Mouse (Mus musculus): Measurements from ENCODE around the gene Oasl1. TPM values are rescaled to one million over a fixed set of nuclear protein-coding genes. Genes with fewer than 3 reads are reported as not detected.
"Not testable (repeated sequence)": the region's sequence is repeated elsewhere in the genome, so short reads cannot be mapped to it uniquely, and the experiment has no call there.

Gene Oasl1
- total RNA-seq (2014; rRNA removed) (5.8 and 6.6 TPM in 2 replicates), polyA plus RNA-seq (2012; rRNA removed) (15.4 and 16.8 TPM in 2 replicates)

DNA sequence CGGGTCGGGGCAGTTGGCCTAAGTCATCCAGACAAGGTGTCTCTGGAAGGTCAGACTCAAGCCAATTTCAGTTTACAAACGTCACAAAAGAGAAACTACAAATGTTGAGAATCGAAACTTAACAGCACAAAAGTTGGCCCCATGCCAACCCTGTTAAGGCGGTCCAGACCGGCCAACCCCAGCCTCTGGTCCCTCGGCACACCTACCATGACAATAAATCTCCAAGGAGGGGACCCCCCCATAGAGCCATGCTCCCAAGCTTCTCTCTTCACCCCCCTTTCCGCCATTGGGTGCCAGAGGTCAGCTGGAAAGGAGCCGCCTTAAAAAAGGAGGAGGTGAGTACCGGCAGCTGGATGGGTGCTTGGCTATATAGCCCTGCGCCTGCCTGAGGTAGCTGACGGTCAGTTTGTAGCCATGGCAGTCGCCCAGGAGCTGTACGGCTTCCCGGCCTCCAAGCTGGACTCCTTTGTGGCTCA lies at the start of gene Oasl1:
Gene Oasl1 (plus strand): TSS at position 243 of the 476 bp plus-strand sequence.
- WGBS = under 1% methylated on average over 15 of the region's 15 CpGs

GRCm38 (mm10) chr5:114875858-114876257 lies 47.2 kb upstream of the Oasl1 start:
- Histone ChIP-seq H3K36me3 (ENCODE audit: control insufficient read depth, insufficient read depth, low read length) (no peaks in the 10 kb centered on the region), H3K4me3 (ENCODE audit: insufficient read depth, low read depth, low read length) (no peak overlapping the region), H3K4me1 (ENCODE audit: control insufficient read depth, insufficient read depth, low read length) (no peaks in the 10 kb centered on the region), H3K27me3 (ENCODE audit: control insufficient read depth, insufficient read depth, low read length) (no peaks in the 10 kb centered on the region), H3K79me2 (ENCODE audit: control insufficient read depth, insufficient read depth, low read length) (no peaks in the 10 kb centered on the region), H3K9ac (ENCODE audit: low read depth, low read length) (no peak overlapping the region), H3K27ac (replicated peaks; ENCODE audit: insufficient read depth, low read depth, low read length) (no peak overlapping the region)
- peak; percentile 23 for DNase-seq (ENCODE audit: extremely low read depth, low read depth, low spot score)
- WGBS = 26% methylated on average over 6 of the region's 6 CpGs
- TF ChIP-seq POLR2A (IDR thresholded peaks at IDR 0.05; ENCODE audit: extremely low read depth, insufficient read depth, low read length) (no peak), CTCF (IDR thresholded peaks at IDR 0.05; ENCODE audit: low read depth, low read length) (peak; percentile 70)

More for the DNA sequence above, at the start of gene Oasl1:
- 0 out of 2 replicates have a peak, but pooled peaks cover 2% of the 10 kb centered on the region for H3K79me2 ChIP-seq (ENCODE audit: control insufficient read depth, insufficient read depth, low read length)
- peak; percentile 44; the same call in 1 of the 2 replicates for TF ChIP-seq POLR2A (IDR thresholded peaks at IDR 0.05; ENCODE audit: extremely low read depth, insufficient read depth, low read length)
- no peak for TF ChIP-seq CTCF (IDR thresholded peaks at IDR 0.05; ENCODE audit: low read depth, low read length)
- H3K9ac ChIP-seq (ENCODE audit: low read depth, low read length) = peak within 1 kb of the TSS; percentile 67
- DNase-seq (ENCODE audit: extremely low read depth, low read depth, low spot score) = peak; percentile 75
- no peaks in the 10 kb centered on the region for H3K36me3 ChIP-seq (ENCODE audit: control insufficient read depth, insufficient read depth, low read length)
- H3K27me3 ChIP-seq (ENCODE audit: control insufficient read depth, insufficient read depth, low read length) = no peaks in the 10 kb centered on the region
- H3K27ac ChIP-seq (replicated peaks; ENCODE audit: insufficient read depth, low read depth, low read length) = peak within 1 kb of the TSS; percentile 76
- H3K4me1 ChIP-seq (ENCODE audit: control insufficient read depth, insufficient read depth, low read length) = peaks cover 16% of the 10 kb centered on the region
- H3K4me3 ChIP-seq (ENCODE audit: insufficient read depth, low read depth, low read length) = peak within 1 kb of the TSS; percentile 72

DNA sequence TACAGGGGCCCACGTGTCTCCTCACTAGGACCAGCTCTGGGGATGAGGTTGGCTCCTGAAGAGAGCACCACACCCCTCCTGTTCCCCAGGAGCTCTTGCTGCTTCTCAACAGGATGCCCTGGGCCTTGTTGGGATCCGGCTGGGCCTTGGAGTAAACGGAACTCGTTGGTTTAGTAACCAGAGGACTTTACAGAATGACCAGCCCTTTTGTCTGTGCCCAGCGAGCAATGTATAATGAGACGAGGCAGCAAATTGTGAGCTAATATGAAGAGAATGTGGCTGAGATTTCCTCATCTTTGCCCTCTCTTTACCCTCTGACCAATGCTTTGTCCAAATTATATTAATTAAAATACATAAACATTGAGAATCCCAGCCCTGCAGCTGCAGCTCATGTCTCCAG lies 46.7 kb upstream of the Oasl1 start:
- no peak overlapping the region for H3K9ac ChIP-seq (ENCODE audit: low read depth, low read length)
- TF ChIP-seq CTCF (IDR thresholded peaks at IDR 0.05; ENCODE audit: low read depth, low read length) (no peak), POLR2A (IDR thresholded peaks at IDR 0.05; ENCODE audit: extremely low read depth, insufficient read depth, low read length) (no peak)
- WGBS = 73% methylated on average over 6 of the region's 6 CpGs
- no peak overlapping the region for H3K27ac ChIP-seq (replicated peaks; ENCODE audit: insufficient read depth, low read depth, low read length)
- no peaks in the 10 kb centered on the region for H3K4me1 ChIP-seq (ENCODE audit: control insufficient read depth, insufficient read depth, low read length)
- H3K36me3 ChIP-seq (ENCODE audit: control insufficient read depth, insufficient read depth, low read length) = no peaks in the 10 kb centered on the region
- no peaks in the 10 kb centered on the region for H3K79me2 ChIP-seq (ENCODE audit: control insufficient read depth, insufficient read depth, low read length)
- H3K27me3 ChIP-seq (ENCODE audit: control insufficient read depth, insufficient read depth, low read length) = no peaks in the 10 kb centered on the region
- no peak for DNase-seq (ENCODE audit: extremely low read depth, low read depth, low spot score)
- no peak overlapping the region for H3K4me3 ChIP-seq (ENCODE audit: insufficient read depth, low read depth, low read length)

DNA sequence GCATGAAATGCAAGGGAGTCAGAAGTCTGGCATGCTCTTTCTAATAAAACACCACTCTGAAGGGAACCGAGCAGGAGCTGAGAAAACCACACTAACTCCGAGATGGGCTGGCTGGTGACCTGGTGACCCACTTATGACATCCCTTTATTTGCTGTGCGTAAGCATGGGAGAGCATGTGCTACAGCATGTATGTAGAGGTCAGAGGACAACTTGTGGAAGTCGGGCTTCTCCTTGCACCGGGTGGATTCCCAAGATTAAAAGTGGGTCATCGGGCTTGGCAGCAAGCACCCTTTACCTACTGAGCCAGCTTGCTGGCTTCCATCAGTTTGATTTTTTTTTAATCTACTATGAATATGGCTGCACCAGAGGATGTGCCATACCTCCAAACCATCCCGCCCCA lies 45.6 kb upstream of the Oasl1 start:
- 44% methylated on average over 7 of the region's 7 CpGs for WGBS
- H3K27ac ChIP-seq (replicated peaks; ENCODE audit: insufficient read depth, low read depth, low read length) = no peak overlapping the region
- no peaks in the 10 kb centered on the region for H3K36me3 ChIP-seq (ENCODE audit: control insufficient read depth, insufficient read depth, low read length)
- H3K9ac ChIP-seq (ENCODE audit: low read depth, low read length) = no peak overlapping the region
- no peaks in the 10 kb centered on the region for H3K79me2 ChIP-seq (ENCODE audit: control insufficient read depth, insufficient read depth, low read length)
- H3K4me3 ChIP-seq (ENCODE audit: insufficient read depth, low read depth, low read length) = no peak overlapping the region
- H3K27me3 ChIP-seq (ENCODE audit: control insufficient read depth, insufficient read depth, low read length) = no peaks in the 10 kb centered on the region
- TF ChIP-seq CTCF (IDR thresholded peaks at IDR 0.05; ENCODE audit: low read depth, low read length) (no peak), POLR2A (IDR thresholded peaks at IDR 0.05; ENCODE audit: extremely low read depth, insufficient read depth, low read length) (no peak)
- no peaks in the 10 kb centered on the region for H3K4me1 ChIP-seq (ENCODE audit: control insufficient read depth, insufficient read depth, low read length)
- DNase-seq (ENCODE audit: extremely low read depth, low read depth, low spot score) = peak; percentile 6

GRCm38 (mm10) chr5:114879399-114879798 lies 43.6 kb upstream of the Oasl1 start:
- no peaks in the 10 kb centered on the region for H3K79me2 ChIP-seq (ENCODE audit: control insufficient read depth, insufficient read depth, low read length)
- no peaks in the 10 kb centered on the region for H3K36me3 ChIP-seq (ENCODE audit: control insufficient read depth, insufficient read depth, low read length)
- no peaks in the 10 kb centered on the region for H3K4me1 ChIP-seq (ENCODE audit: control insufficient read depth, insufficient read depth, low read length)
- H3K9ac ChIP-seq (ENCODE audit: low read depth, low read length) = no peak overlapping the region
- no peaks in the 10 kb centered on the region for H3K27me3 ChIP-seq (ENCODE audit: control insufficient read depth, insufficient read depth, low read length)
- no peak for DNase-seq (ENCODE audit: extremely low read depth, low read depth, low spot score)
- no peak overlapping the region for H3K27ac ChIP-seq (replicated peaks; ENCODE audit: insufficient read depth, low read depth, low read length)
- 74% methylated on average over 13 of the region's 13 CpGs for WGBS
- H3K4me3 ChIP-seq (ENCODE audit: insufficient read depth, low read depth, low read length) = no peak overlapping the region
- TF ChIP-seq CTCF (IDR thresholded peaks at IDR 0.05; ENCODE audit: low read depth, low read length) (no peak), POLR2A (IDR thresholded peaks at IDR 0.05; ENCODE audit: extremely low read depth, insufficient read depth, low read length) (no peak)

- not testable (repeated sequence) for H3K4me1 ChIP-seq (ENCODE audit: control insufficient read depth, insufficient read depth, low read length); H3K27ac ChIP-seq (replicated peaks; ENCODE audit: insufficient read depth, low read depth, low read length); H3K36me3 ChIP-seq (ENCODE audit: control insufficient read depth, insufficient read depth, low read length); H3K79me2 ChIP-seq (ENCODE audit: control insufficient read depth, insufficient read depth, low read length); H3K9ac ChIP-seq (ENCODE audit: low read depth, low read length); H3K27me3 ChIP-seq (ENCODE audit: control insufficient read depth, insufficient read depth, low read length); DNase-seq (ENCODE audit: extremely low read depth, low read depth, low spot score); H3K4me3 ChIP-seq (ENCODE audit: insufficient read depth, low read depth, low read length)
- 89% methylated on average over 6 of the region's 7 CpGs for WGBS
Observed at GRCm38 (mm10) chr5:114882319-114882718, 40.7 kb upstream of the Oasl1 start.

Data from liver, adult 2 months (tissue).